Mouse (Mus musculus): Measurements from ENCODE around the gene Pdzd7.

The Pdzd7 gene

DNA sequence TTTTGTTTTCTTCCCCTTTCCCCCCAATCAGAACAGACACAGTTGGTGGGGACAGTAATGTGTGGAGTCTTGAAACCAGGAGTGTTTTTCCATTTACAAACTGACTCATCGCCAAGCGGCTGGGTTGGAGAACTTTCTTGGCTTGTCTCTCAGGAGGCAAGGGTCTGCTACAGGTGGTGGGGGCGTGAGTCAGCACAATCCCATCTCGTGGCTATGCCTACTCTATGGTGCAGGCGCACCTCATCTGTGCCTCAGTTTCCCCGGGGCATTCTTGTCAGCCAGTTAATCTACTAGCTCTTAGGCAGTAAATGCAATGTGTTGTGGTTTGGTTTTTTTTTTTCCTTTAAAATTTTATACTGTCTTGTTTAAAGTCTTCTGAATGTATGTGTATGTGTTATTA lies 62.2 kb downstream of the Pdzd7 start:
- no peak for DNase-seq (ENCODE audit: low spot score)

DNA sequence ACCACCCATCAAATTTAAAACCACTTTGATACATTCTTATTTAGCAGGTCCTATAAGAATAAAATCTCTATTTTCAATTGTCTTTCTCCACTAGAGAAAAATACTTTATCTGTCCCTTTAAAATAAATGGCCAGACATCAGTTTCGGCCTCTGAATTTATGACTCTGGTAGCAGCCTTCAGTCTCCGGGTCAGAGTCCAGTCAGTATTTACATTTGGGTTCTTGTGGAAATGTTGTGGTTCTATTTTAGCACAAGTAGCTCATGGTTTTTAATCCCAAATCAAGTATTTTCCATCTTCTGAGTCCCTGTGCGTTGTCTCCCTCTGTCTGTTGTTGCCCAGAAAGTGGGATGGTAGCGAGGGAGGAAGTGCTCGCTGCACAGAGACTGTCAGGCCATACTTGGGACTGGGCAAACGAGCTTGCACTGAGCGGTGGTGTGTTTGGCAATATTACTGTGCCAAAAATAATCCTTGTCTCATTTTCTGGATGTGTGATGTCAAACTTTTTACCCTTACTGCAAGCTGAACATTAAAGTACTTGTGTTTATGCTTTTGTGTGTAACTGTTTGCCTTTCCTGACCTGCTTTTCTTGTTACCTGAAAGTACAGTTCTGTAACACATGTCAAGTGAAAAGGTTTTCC lies 62.9 kb downstream of the Pdzd7 start:
- no peak for DNase-seq (ENCODE audit: low spot score)

DNA sequence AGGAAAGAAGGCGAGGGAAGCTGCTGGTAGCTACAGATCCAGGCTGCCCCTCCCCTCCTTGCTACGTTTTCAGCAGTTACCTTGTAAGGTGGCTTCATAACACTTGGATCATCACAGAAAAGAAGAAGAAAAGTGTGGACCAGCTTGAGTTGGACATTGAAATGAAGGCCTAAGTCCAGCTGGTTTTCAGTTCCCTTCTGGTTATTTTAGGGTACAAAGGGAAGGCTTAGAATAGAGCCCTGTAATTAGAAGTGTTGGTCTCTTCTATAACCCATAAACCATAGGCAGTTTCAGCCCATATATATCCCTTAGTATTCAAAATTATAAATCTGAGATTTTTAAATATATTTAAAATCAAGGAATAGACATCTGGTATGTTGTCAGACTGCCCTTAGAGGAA lies 64.7 kb downstream of the Pdzd7 start:
- no peak for DNase-seq (ENCODE audit: low spot score)

DNA sequence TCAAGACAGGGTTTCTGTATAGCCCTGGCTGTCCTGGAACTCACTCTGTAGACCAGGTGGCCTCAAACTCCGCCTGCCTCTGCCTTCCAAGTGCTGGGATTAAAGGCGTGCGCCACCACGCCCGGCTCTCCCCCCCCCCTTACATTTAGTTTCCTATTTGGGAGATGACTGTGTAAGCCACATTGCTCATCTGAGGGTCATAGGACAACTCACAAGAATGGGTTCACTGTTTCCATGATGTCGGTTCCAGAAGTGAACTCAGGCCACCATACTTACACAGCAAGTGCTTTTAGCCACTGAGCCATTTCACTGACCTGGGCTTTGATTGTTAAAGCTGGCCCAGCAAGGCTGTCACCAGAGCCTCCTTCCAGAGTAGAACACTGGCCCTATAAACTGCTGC lies 68.4 kb downstream of the Pdzd7 start:
- no peak for DNase-seq (ENCODE audit: low spot score)

Data from left cerebral cortex, adult 11 months (tissue).